Mouse (Mus musculus): ENCODE data around the gene Tbc1d2. TPM values are rescaled to one million over a fixed set of nuclear protein-coding genes. Genes with fewer than 3 reads are reported as not detected.
"Not testable (repeated sequence)": the region's sequence is repeated elsewhere in the genome, so short reads cannot be mapped to it uniquely, and the experiment has no call there.

Gene Tbc1d2
- polyA plus RNA-seq, 1 experiment, result 6.8 TPM

DNA sequence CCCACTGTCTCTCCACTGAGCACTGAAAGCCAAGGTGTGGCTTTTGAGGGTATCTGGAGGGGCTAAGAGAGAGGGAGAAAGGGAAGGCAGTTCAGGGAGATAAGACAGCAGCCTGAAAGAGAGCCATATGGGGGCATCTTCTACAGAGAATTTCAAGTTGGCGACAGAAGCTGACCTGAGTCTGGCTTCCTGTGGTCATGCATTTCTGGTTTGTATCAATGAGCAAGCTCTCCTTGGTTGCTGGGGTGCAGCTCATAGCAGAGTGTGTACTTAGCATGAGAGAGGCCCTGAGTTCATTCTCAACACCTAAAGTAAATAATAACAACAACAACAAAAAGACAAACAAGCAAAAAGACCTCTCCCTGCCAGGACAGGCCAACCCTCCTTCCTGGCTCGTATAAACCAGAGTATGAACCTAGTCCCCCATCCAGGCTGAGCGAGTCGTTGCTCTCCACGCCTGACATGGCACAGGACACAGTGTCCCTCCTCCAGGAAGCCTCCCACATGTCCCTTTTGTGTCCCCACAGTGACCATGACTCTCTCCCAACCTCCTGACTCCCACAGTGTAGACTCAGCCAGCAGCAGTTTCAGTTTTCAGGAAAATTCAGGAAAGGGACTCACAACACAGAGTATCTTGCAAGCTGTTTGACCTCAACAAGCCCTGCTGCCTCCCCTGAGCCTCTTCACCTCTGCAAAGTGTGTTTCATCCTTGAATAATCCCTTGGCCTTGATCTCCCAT lies 59.9 kb downstream of the Tbc1d2 start:
- Histone ChIP-seq H3K4me3 (ENCODE audit: low read depth, low read length) (no peak overlapping the region), H3K27me3 (ENCODE audit: control insufficient read depth, insufficient read depth, low read length) (no peaks in the 10 kb centered on the region), H3K27ac (ENCODE audit: insufficient read depth, low read depth, low read length) (peak overlapping the region; percentile 74), H3K4me1 (ENCODE audit: control insufficient read depth, insufficient read depth, insufficient read length, low read length) (peaks cover 58% of the 10 kb centered on the region), H3K36me3 (ENCODE audit: control insufficient read depth, insufficient read depth, low read length) (peaks cover 39% of the 10 kb centered on the region)
- no peak for TF ChIP-seq CTCF (IDR thresholded peaks at IDR 0.05; ENCODE audit: extremely low read depth, insufficient read length, insufficient replicate concordance, low read depth, low read length)
- no peak for TF ChIP-seq POLR2A (IDR thresholded peaks at IDR 0.05; ENCODE audit: low read depth, low read length)
- 71% methylated on average over 5 of the region's 5 CpGs for WGBS

DNA sequence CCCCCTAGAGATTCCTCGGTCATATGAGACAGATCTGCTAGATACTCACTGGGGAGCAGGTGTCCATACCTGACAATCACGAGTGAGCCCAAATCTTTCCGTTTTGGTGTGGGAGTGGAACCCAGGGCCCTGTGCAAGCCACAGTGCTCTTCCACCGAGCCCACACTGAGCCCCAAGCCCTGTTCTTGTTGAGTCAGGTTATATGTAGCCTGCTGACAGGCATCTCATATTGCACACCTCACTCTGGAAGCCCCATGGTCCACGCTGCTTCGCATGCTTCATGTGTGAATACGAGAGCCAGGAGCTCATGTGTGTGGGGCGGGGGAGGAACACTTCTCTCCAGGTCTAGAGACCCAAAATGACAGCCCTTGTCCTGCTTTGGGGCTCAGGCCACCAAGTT lies 60.9 kb downstream of the Tbc1d2 start:
- WGBS, result 87% methylated on average over 8 of the region's 8 CpGs
- H3K36me3 ChIP-seq (ENCODE audit: control insufficient read depth, insufficient read depth, low read length), result peaks cover 41% of the 10 kb centered on the region
- H3K27me3 ChIP-seq (ENCODE audit: control insufficient read depth, insufficient read depth, low read length), result no peaks in the 10 kb centered on the region
- H3K4me3 ChIP-seq (ENCODE audit: low read depth, low read length), result no peak overlapping the region
- H3K4me1 ChIP-seq (ENCODE audit: control insufficient read depth, insufficient read depth, insufficient read length, low read length), result peaks cover 61% of the 10 kb centered on the region
- H3K27ac ChIP-seq (ENCODE audit: insufficient read depth, low read depth, low read length), result peak overlapping the region; percentile 74
- TF ChIP-seq POLR2A (IDR thresholded peaks at IDR 0.05; ENCODE audit: low read depth, low read length) (no peak), CTCF (IDR thresholded peaks at IDR 0.05; ENCODE audit: extremely low read depth, insufficient read length, insufficient replicate concordance, low read depth, low read length) (no peak)

- Histone ChIP-seq H3K4me3 (ENCODE audit: low read depth, low read length) (no peak overlapping the region), H3K4me1 (ENCODE audit: control insufficient read depth, insufficient read depth, insufficient read length, low read length) (peaks cover 41% of the 10 kb centered on the region), H3K27ac (ENCODE audit: insufficient read depth, low read depth, low read length) (peak overlapping the region; percentile 86), H3K36me3 (ENCODE audit: control insufficient read depth, insufficient read depth, low read length) (peaks cover 34% of the 10 kb centered on the region), H3K27me3 (ENCODE audit: control insufficient read depth, insufficient read depth, low read length) (no peaks in the 10 kb centered on the region)
- WGBS, result 50% methylated on average over 4 of the region's 4 CpGs
- TF ChIP-seq CTCF (IDR thresholded peaks at IDR 0.05; ENCODE audit: extremely low read depth, insufficient read length, insufficient replicate concordance, low read depth, low read length) (no peak), POLR2A (IDR thresholded peaks at IDR 0.05; ENCODE audit: low read depth, low read length) (no peak)
These were observed 63.5 kb downstream of the Tbc1d2 start for GRCm38 (mm10) chr4:46586473-46586872.

DNA sequence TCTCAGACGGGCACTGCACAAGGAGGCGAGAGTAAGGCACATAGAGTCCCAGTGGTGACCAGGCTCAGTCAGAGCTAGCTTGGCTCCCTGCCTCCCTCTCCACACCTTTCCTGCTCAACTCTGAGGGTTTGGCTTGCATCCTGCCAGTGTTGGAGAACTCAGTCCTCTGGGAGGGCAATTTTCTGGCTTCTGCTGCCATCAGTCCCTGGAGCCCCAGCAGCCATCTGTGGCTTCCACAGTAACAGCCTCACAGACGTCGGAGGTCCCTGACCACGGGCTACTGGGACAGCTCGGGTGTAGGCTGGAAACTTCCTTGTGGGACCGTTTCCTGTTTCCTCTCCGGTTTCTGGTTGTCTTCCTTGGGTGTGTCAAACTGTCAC lies 64.2 kb downstream of the Tbc1d2 start:
- WGBS, result 13% methylated on average over 8 of the region's 8 CpGs
- peak overlapping the region; percentile 86 for H3K27ac ChIP-seq (ENCODE audit: insufficient read depth, low read depth, low read length)
- no peak for TF ChIP-seq POLR2A (IDR thresholded peaks at IDR 0.05; ENCODE audit: low read depth, low read length)
- no peak overlapping the region; the same call in 1 of the 2 replicates for H3K4me3 ChIP-seq (ENCODE audit: low read depth, low read length)
- H3K27me3 ChIP-seq (ENCODE audit: control insufficient read depth, insufficient read depth, low read length), result no peaks in the 10 kb centered on the region
- peaks cover 32% of the 10 kb centered on the region for H3K36me3 ChIP-seq (ENCODE audit: control insufficient read depth, insufficient read depth, low read length)
- H3K4me1 ChIP-seq (ENCODE audit: control insufficient read depth, insufficient read depth, insufficient read length, low read length), result peaks cover 38% of the 10 kb centered on the region

- Histone ChIP-seq H3K27me3 (ENCODE audit: control insufficient read depth, insufficient read depth, low read length) (no peaks in the 10 kb centered on the region), H3K4me3 (ENCODE audit: low read depth, low read length) (no peak overlapping the region), H3K27ac (ENCODE audit: insufficient read depth, low read depth, low read length) (peak overlapping the region; percentile 86), H3K4me1 (ENCODE audit: control insufficient read depth, insufficient read depth, insufficient read length, low read length) (peaks cover 36% of the 10 kb centered on the region), H3K36me3 (ENCODE audit: control insufficient read depth, insufficient read depth, low read length) (peaks cover 31% of the 10 kb centered on the region)
- 54% methylated on average over 13 of the region's 13 CpGs for WGBS
- TF ChIP-seq CTCF (IDR thresholded peaks at IDR 0.05; ENCODE audit: extremely low read depth, insufficient read length, insufficient replicate concordance, low read depth, low read length) (no peak), POLR2A (IDR thresholded peaks at IDR 0.05; ENCODE audit: low read depth, low read length) (no peak)
These were observed 64.8 kb downstream of the Tbc1d2 start for GRCm38 (mm10) chr4:46585041-46585810.

DNA sequence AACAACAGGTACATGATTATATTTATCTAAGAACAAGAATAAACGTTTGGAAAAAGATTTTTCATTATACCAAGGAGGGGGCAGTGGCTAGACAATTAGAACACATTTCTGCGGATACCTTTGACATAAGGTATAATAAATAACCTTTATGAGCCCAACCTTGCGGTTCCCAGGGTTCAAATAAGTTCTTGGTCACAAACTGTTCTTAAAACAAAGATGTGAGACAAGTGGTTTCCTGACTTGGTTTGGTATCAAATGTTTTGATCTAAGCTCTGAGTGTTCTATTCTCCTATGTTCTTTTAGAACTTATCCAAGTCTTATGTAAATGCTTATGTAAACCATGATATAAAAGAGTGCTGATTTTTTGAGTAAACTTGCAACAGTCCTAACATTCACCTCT lies 65.5 kb downstream of the Tbc1d2 start:
- Histone ChIP-seq H3K4me1 (ENCODE audit: control insufficient read depth, insufficient read depth, insufficient read length, low read length) (peaks cover 30% of the 10 kb centered on the region), H3K27ac (ENCODE audit: insufficient read depth, low read depth, low read length) (peak overlapping the region; percentile 86), H3K36me3 (ENCODE audit: control insufficient read depth, insufficient read depth, low read length) (peaks cover 24% of the 10 kb centered on the region)
- WGBS, result 17% methylated on average over 3 of the region's 3 CpGs
- not testable (repeated sequence) for H3K27me3 ChIP-seq (ENCODE audit: control insufficient read depth, insufficient read depth, low read length); H3K4me3 ChIP-seq (ENCODE audit: low read depth, low read length)

GRCm38 (mm10) chr4:46584084-46584483 lies 65.9 kb downstream of the Tbc1d2 start:
- Histone ChIP-seq H3K4me1 (ENCODE audit: control insufficient read depth, insufficient read depth, insufficient read length, low read length) (peaks cover 26% of the 10 kb centered on the region), H3K36me3 (ENCODE audit: control insufficient read depth, insufficient read depth, low read length) (peaks cover 20% of the 10 kb centered on the region)
- H3K27me3 ChIP-seq (ENCODE audit: control insufficient read depth, insufficient read depth, low read length); H3K4me3 ChIP-seq (ENCODE audit: low read depth, low read length); H3K27ac ChIP-seq (ENCODE audit: insufficient read depth, low read depth, low read length): not testable (repeated sequence)
- WGBS, result 45% methylated on average over 2 of the region's 6 CpGs

- not testable (repeated sequence) for H3K27ac ChIP-seq (ENCODE audit: insufficient read depth, low read depth, low read length); H3K27me3 ChIP-seq (ENCODE audit: control insufficient read depth, insufficient read depth, low read length)
- 87% methylated on average over 8 of the region's 9 CpGs for WGBS
These were observed 68.0 kb downstream of the Tbc1d2 start for GRCm38 (mm10) chr4:46582024-46582423.

DNA sequence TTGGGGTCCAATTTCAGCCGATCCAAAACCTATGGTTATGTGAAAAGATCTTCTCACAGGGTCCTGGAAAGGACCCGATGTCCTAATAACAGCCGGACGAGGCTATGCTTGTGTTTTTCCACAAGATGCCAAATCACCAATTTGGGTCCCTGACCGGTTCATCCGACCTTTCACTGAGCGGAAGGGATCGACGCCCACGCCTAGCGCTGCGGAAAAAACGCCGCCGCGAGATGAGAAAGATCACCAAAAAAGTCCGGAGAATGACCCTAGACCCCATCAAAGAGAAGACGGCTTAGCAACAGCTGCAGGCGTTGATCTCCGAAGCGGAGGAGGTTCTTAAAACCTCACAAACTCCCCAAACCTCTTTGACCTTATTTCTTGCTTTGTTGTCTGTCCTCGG lies 68.4 kb downstream of the Tbc1d2 start:
- H3K27me3 ChIP-seq (ENCODE audit: control insufficient read depth, insufficient read depth, low read length), result not testable (repeated sequence)
- peaks cover 14% of the 10 kb centered on the region for H3K36me3 ChIP-seq (ENCODE audit: control insufficient read depth, insufficient read depth, low read length)
- peak overlapping the region; percentile 27; the same call in 1 of the 2 replicates for H3K27ac ChIP-seq (ENCODE audit: insufficient read depth, low read depth, low read length)
- WGBS, result 93% methylated on average over 22 of the region's 22 CpGs
- H3K4me1 ChIP-seq (ENCODE audit: control insufficient read depth, insufficient read depth, insufficient read length, low read length), result peaks cover 18% of the 10 kb centered on the region
- peak overlapping the region; percentile 34 for H3K4me3 ChIP-seq (ENCODE audit: low read depth, low read length)

More at GRCm38 (mm10) chr4:46582024-46582423, 68.0 kb downstream of the Tbc1d2 start:
- H3K4me3 ChIP-seq (ENCODE audit: low read depth, low read length), result not testable (repeated sequence)
- Histone ChIP-seq H3K4me1 (ENCODE audit: control insufficient read depth, insufficient read depth, insufficient read length, low read length) (peaks cover 22% of the 10 kb centered on the region), H3K36me3 (ENCODE audit: control insufficient read depth, insufficient read depth, low read length) (peaks cover 15% of the 10 kb centered on the region)

DNA sequence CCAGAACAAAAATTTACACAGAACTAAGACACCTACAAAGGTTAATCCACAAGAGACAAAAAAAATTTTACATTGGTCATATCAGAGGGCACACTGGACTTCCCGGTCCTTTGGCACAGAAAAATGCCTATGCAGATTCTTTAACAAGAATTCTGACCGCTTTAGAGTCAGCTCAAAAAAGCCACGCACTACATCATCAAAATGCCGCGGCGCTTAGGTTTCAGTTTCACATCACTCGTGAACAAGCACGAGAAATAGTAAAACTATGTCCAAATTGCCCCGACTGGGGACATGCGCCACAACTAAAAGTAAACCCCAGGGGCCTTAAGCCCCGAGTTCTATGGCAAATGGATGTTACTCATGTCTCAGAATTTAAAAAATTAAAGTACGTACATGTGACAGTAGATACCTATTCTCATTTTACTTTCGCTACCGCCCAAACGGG lies 69.2 kb downstream of the Tbc1d2 start:
- Histone ChIP-seq H3K36me3 (ENCODE audit: control insufficient read depth, insufficient read depth, low read length) (peaks cover 14% of the 10 kb centered on the region), H3K4me1 (ENCODE audit: control insufficient read depth, insufficient read depth, insufficient read length, low read length) (peaks cover 11% of the 10 kb centered on the region), H3K27ac (ENCODE audit: insufficient read depth, low read depth, low read length) (peak overlapping the region; percentile 81; the same call in 1 of the 2 replicates)
- 79% methylated on average over 15 of the region's 15 CpGs for WGBS
- H3K27me3 ChIP-seq (ENCODE audit: control insufficient read depth, insufficient read depth, low read length); H3K4me3 ChIP-seq (ENCODE audit: low read depth, low read length): not testable (repeated sequence)
